Mouse (Mus musculus): ENCODE results near the gene Gorasp2.
A peak's percentile ranks its signal among the peaks of the same experiment; 100 is the strongest.

The Gorasp2 gene

DNA sequence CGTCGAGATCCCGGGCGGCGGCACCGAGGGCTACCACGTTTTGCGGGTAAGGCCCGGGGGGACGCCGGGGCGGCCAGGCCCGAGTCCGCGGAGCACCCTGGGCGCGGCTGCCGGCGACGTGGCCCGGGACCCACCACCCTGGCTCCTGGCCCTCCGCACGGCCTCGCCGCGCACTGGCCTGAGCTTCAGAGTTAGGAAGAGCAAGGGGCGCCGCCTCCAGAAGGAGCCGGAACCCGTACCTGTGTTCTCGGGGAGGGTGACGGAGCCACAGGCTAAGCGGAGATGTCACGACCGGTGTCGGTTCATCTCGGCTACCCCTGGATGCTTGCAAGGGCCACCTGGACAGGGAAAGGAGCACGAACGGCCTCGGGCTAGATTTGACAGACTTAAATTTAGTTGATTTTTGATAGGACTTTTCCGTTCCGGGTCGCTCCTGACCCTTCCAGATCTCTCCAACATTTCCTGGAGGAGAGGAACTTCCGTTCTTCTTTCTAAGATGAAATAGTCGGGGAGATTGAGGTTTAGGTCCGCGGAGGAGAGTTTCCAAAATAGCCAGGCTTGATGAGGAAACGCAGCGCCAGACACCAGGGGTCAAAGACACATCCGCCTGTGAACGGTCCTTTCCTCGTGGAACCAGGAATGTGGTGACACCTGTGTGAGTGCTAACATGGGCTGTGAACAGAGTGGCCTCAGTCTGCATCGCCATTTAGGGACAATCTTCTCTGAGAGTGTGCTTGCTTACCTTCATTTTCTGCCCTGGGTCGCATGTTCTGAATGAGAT is 529 bp downstream of the Gorasp2 start, which contains the start of gene Gm26558:
Gm26558 (minus strand) TSS at position 394 of the 781 bp plus-strand sequence.
- DNase-seq (ENCODE audit: low read depth, low spot score): peak; percentile 17

DNA sequence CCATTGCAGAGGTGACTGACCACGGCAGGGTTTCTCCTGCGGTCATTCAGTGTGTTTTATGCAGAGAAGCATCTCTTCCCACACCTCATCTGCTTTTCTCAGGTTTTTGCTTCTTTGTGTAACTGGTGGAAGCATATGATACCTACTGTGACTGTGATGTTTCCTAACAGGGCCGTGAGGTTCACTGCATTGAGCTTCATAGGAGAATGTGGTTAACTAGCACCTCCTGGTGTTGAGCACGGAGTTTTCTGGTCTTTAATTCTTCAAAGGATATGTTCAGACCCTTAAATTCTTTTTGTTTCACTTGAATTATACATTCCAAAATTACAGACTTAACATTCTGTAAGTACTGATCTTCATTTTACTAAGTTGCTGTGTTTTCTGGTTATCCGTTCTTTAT is 2.4 kb downstream of the Gorasp2 start:
- DNase-seq (ENCODE audit: low read depth, low spot score): no peak

DNA sequence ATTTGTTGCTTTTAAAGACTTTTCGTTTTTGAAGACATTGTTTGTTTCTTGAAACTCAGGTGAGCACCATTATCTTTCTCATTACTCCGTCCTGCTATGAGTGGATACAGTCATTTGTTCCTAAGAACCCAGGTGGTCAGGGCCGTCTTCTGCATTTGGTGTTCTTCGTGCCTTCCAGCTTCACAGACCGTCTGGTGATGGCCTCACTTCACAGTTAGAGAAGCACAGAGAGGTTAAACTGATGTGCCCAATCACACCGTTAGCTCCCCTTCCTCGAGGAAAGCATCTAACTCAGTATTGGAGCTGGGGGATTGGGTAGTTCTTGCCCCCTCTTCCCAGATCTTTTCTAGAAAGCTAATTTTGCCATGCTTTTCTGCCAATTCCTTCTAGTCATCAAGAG is 5.6 kb downstream of the Gorasp2 start:
- no peak for DNase-seq (ENCODE audit: low read depth, low spot score)

DNA sequence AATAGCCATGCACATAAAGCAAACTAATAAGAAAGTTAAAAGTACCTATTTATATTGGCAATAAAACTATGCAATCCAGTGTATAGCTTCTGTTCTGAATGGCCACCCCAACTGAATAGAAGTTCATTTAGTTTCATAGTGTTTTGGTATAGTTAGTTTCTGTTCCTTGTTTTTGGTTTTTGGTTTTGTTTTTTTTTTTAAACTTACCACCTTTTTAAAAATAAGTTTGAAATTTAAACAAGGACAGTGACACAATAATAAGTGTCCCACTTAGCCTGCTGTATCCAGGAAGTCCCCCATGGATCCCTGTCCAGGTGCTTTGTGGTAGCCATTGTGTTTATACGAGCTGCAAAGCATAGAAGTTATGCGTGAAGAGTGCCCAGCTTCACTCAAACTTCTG is 7.9 kb downstream of the Gorasp2 start:
- no peak for DNase-seq (ENCODE audit: low read depth, low spot score)

DNA sequence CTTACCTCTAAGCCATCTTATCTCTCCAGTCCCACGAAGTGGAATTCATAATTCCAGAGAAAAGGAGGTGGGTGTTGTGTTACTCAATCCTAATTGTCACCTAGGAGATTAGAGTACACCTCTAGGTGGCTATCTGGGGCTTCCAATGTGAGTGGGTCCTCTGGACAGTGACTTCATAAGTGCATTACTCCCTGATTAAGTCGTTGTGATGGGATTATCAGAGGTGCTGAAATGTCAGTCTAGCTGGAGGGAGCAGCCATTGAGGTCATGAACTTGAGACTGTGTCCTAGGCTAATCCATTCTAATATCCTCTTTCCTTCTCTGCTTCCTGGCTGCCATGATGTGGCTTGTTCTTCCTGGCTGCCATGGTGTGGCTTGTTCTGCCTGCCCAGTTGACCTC is 8.5 kb downstream of the Gorasp2 start:
- no peak for DNase-seq (ENCODE audit: low read depth, low spot score)

DNA sequence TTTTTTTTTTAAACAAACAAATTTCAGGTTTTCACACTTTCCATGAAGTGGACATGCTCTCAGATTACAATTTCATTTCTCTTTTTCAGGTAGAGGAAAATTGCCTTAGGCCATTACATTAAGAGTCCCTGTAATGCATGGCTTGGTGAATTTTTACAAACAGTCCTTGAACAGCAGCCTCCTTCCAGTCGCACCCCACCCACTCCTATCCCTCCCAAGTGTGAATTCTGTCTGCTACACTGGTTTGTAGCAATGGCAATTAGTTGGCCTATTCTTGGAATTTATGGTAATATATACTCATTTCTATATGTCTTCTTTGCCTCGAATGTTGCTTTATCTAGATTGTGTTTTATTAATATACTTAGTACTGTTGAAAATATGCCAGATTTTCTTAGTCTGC is 11.1 kb downstream of the Gorasp2 start:
- DNase-seq (ENCODE audit: low read depth, low spot score): no peak

DNA sequence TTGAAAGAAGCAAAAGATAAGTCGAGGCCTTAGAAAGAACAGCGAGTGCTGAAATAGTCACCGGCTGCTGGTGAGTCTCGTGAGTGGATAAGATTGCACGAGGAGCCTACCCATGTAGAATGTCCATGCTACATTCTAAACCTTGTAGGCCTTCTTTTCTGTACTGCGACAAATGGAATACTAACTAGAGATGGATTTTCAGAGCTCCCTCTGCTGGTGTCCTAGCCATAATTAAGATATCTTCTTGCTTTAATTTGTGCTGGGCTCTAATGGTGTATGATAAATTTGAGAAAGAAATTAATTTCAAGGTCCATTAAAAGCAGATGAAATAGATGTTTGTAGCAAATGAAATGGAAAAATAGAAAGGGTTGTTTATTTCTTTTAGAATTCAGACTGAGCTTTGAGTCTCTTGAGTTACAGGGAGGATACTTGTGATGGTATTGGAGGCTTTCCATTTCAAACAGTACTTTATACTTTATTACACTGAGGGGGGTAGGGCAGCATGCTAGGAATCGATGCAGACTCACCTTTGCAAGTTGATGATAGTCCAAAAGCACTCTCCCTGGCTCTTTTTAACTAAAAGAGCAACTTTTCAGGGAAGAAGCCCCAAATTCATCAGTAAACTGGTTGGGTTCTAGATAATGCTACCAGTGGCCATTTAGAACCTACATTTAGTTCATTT is 12.2 kb downstream of the Gorasp2 start:
- no peak for DNase-seq (ENCODE audit: low read depth, low spot score)

DNA sequence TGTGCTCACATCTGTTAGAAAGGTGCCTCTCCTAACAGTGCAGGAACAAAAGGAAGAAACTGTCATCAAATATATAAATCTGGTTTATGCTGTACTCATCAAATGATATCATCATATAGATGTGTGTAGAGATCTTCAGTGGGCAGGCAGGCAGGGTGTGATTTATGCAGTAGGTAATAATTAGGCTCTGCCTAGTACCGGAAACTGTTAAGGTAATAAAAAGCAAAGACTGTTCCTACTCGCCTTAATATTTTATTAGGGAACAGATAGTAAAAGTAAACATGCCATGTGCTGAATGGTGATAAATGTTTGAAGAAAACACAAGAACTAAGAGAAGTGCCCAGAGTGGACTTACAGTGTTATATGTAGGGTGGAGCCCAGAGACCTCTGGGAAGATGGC is 20.9 kb downstream of the Gorasp2 start:
- no peak for DNase-seq (ENCODE audit: low read depth, low spot score)

DNA sequence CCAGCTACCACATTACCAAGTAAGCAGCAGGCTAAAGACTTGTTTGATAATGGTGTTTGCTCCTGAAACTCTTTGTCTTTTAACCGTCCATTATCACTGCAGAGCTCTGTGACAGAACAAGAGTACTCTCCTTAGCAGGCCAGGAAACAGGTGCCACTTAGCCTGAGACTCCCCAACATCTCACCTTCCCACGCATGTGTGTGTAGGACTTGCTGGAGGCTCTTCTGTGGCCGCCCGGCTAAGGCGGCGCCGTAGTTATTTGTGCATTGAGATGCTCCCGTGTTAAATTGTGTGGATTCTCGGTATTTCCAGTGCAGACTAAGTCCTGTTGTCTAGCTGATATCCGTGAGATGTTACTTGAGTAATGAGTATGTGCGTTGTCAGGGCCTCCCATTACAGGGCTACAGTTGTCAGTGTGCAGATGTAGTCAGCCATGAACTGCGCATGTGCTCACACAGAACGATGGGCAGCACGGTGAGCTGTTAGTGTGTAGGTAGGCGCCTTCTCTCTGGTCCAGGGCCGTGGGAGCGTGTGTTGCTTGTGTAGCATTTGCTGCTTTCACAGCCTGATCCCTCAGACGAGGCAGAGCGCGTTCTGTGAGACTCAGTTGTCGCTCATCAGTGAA is 27.2 kb downstream of the Gorasp2 start:
- no peak for DNase-seq (ENCODE audit: low read depth, low spot score)

DNA sequence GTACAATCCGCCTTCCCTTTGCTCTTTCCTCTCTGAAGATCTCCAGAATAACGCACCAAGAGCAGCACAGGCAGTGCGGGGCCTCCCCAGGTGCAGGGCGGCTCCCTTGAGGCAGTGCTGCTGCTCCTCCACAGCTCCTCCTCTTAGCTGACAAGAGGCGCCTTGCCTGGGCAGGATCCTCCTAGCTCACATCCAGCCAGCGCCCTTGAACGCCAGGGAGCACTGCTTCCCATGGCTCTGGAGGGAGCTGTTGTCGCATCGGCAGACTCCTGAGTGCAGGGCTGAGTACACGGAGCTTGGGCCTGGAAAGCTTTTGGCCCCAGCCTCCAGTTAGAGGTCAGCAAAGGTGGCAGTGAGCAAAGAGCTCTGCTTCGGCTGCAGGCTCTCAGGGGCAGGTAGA is 28.8 kb downstream of the Gorasp2 start:
- DNase-seq (ENCODE audit: low read depth, low spot score): no peak

DNA sequence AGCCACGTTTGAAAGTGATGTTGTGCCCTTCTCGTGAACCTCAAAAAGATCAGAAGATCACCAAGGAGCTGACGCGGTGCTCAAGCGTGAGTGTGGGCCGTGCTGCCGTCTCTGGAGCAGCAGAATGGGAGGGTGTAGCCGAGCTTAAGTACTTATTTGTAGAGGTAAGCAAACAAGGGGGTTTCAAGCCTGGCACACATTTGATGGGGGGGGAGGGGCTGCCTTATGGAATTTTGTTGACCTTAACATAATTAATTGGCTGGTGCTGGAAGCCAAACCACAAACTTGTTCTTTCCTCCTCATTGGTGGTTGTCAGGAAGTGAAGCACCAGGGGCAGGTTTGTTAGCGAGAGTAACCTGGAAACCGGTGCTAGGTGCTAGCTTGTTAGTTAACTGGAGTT is 34.3 kb downstream of the Gorasp2 start:
- no peak for DNase-seq (ENCODE audit: low read depth, low spot score)

DNA sequence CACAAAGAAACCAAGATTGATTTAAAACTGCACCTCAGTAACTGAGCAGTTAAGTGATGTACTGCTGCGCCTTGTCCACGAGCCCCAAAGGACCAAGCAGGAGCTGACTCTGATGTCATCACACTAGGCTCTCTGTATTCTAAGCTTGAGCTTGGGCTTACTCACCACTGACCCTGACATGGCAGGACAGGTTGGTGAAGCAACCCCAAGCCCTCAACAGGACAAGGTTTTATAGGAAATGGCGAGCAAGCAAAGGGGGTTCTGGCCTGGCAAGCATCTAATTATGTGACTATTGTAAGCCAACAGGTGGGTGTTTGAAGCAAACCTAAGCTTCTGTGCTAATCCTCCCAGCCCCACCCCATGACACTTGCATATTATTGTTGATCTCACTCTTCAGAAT is 39.5 kb downstream of the Gorasp2 start:
- DNase-seq (ENCODE audit: low read depth, low spot score): no peak

DNA sequence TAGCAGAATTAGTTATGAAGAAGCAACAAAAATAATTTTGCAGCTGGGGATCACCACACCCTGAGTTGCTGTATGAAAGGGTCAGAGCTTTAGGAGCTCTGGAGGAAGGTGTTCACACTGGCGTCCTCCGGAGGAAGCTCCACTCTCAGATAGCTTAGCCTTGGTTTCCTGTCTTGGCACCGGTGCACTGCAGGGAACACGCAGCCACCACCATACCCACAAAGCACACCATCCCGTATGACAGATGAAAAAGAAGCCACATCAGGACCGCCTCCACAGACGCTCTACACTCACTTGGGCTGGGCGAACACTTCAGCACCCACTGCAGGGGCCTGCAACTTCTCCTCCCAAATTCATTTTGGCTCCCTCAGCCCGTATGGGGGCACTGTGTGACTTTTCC is 40.2 kb downstream of the Gorasp2 start:
- no peak for DNase-seq (ENCODE audit: low read depth, low spot score)

DNA sequence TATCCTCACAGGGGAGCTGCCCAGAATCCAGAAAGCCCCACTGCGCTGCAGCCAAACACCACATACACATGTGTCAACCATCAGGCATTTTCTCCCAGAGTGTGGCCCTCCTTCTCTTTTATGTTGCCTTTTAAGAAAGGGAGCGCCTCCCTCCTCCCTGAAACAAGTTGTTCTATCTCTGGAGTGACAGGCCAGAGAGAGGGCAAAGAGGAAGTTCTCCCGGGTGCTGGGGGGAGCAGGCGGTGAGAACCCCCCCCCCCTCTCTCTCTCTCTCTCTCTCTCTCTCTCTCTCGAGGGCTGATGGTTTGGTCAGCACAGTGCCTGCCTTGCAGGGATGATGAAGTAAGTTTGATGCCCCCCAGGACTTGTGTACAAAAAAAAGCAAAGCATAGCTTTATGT is 41.0 kb downstream of the Gorasp2 start:
- no peak for DNase-seq (ENCODE audit: low read depth, low spot score)

DNA sequence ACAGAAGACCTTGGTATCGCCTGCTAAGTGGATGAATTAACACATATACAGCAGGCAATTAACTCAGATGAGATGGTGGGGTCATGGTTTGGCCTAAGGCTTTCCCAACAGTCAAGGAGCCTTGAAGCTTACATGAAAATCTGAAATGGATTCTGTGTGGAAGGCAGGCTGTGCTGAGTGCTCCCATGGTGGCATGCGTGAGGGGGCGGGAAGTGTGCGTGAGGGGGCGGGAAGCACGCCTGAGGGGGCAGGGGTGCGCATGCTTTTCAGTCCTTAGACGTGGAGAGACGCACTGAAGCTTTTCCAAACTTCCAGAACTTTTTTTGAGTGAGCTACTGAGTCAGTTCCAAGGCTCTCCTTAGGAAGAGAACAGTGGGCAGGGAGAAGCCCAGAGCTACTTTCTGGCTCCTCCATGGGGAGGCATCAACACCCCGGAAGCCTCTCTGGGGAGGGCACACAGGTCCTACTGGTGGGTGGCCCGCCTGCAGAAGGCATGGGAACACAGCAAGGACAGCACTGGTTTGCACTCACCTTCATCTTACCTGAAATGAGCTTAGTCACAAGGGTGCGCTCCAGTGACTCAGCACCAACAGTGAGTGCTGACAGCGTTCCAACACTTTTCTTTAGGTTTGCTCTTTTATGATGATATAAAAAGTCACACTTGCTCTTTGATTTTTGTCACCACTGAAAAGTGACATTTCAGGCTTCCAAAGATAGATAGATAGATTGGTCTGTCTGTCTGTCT is 47.8 kb downstream of the Gorasp2 start:
- DNase-seq (ENCODE audit: low read depth, low spot score): no peak

DNA sequence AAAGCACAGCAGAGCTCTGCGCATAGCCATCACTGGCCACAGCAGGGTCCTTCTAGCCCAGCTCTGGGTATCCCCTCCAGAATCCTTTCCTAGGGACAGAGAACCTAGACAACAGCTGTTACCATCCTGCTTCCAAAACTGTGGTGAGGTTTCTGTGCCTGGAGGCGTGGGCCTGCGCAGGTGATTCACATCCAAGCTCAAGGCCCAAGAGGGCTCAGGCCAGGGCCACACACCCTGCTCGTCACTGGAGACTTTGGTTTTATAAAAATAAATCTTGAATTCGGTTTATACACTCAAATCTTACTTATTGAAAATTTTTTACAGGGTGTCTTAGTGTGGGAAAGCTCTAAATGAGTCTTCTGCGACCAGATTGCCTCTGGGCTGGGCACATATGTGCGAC is 48.9 kb downstream of the Gorasp2 start:
- no peak for DNase-seq (ENCODE audit: low read depth, low spot score)

DNA sequence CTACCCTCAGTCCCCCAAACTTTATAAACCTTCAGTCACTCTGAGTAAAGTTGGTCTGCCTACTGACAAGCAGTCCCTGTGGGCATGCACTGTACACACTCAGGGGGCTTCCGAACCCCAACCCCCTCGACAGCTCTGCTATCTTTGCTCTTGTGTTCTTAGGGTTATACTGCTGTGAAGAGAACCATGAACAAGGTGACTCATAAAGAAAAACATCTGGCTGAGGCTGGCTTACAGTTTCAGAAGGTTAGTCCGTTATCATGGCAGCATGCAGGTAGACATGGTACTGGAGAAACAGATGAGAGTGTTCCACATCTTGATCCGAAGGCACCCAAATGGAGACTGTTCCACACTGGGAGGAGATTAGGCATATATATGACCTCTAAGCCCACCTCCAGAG is 49.5 kb downstream of the Gorasp2 start:
- DNase-seq (ENCODE audit: low read depth, low spot score): no peak

DNA sequence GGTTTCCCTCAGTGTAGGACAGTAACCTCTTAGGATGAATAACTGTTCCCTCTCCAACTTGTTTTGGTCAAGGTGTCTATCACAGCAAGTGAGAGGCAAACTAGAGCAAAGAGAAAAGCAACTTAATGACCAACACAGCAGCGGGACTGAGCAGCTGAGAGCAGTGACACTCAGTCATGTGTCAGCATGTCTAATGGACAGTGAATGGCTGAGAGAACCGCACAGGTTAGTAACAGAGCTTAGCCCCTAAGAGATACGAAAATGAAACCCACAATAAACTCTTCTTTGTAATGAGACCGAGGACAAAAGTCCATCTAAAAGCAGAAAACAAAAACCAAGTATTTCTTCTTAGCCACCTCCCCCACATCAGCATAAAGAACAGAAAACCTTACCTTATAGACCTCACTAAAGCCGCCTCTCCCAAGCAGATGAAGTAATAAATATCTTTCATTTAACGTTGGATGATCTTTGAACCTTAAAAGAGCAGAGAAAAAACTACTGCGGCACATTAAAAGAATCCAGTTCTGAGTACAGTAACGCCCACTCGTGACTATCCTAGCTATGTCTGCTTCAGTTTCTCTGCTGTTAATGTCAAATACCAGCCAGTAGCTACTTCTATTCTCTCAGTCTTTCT is 62.4 kb downstream of the Gorasp2 start:
- no peak for DNase-seq (ENCODE audit: low read depth, low spot score)

DNA sequence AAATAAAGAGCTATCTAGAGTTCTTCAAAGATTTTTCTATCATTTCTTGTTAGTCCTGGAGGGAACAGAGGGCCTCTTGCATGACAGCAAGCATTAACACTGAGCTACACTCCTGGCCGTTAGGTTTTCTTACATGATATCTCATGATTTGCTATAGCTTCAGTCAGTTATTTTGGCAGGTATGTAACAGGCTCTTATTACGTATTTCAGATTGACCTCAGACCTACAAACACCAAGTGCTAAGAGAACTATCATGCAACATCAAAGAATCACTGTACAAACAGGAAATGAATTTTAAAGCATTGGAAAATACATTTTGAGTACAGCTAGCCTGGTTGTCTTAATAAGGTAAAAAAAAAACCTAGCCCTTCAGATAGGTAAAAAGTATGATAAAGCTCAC is 65.7 kb downstream of the Gorasp2 start:
- no peak for DNase-seq (ENCODE audit: low read depth, low spot score)

DNA sequence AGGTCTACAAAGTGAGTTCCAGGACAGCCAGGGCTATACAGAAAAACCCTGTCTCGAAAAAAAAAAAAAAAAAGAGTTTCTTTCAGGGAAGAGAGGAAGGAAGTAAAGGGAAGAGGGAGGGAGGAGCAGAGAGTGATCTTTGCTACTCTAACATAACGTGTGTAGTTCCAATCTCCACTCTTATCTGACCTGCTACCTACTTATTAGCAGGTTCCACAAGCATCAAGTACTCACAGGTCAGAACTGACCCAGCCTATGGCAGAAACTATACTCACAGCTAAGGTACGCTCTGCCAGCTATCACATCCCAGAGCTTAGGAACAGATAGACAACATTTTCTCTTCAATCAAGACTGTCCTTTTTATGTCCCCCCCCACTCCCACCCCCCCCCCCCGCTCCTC is 74.2 kb downstream of the Gorasp2 start:
- DNase-seq (ENCODE audit: low read depth, low spot score): no peak

DNA sequence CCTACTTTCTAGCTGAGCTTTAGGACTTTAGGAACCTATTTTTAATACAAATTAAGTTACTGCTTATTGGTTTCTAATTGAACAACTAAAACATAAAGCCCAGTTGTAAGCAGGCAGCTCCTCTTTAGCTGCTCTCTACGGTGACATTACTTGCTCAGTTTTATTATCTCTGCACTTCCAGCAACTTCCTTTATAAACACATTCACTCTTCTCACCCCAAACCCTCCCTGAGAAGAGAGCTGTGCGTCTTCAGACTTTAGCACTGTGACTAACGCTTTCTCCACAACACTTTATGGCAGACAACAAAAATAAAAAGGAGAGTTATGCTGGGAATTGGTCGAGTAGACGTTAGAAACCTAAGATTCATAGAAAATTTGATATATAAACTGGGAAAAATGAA is 74.6 kb downstream of the Gorasp2 start:
- DNase-seq (ENCODE audit: low read depth, low spot score): no peak

DNA sequence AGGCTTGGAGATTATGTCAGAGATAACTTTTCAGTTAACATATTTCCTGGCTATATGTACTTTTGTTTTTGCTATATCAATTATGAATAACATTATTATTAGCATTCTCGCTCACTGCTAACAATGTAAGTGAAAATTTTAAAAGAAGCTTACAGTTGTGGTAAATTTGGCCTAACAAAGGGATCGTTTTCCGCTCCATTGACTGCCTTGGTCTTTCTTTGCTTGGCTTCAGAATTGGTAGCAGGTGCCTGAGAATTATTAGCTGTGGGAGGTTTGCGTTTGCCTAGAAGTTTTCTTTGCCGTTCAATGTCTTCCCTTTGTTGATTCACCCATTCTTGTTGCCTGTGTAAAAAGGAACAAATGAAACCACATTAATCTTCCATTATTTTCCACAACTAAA is 80.5 kb downstream of the Gorasp2 start:
- no peak for DNase-seq (ENCODE audit: low read depth, low spot score)

Measured in c-Kit-negative CD71-positive TER-119-positive erythroid progenitor cells, embryonic 14.5 days (primary cell).